26 mouse cellular contexts compared by ENCODE assay signal in genomic region chr17:78942579-78942978, GRCm38 (mm10). TPM values are rescaled to one million over a fixed set of nuclear protein-coding genes. Genes with fewer than 3 reads are reported as not detected.
DNase-seq lines count a peak whose midpoint lies in the region; ATAC-seq and TF ChIP-seq lines count a peak whose summit lies in the region.
"Had no signal": no experiment of that assay in that cellular context is flagged by ENCODE, and none has a peak within 500 bp of the region (broad histone marks: within the 10 kb centered on the region; RNA-seq: fewer than 3 reads in every experiment).

No protein-coding gene starts in this region.

- H3K4me1 ChIP-seq in kidney, adult 2 months (ENCODE audit: control insufficient read depth, insufficient read depth, low read length), result 0 out of 2 replicates have a peak, but pooled peaks cover 2% of the 10 kb centered on the region
- peaks cover 4% of the 10 kb centered on the region for H3K4me1 ChIP-seq in kidney, embryonic 16.5 days (ENCODE audit: insufficient read depth, low read length)

- peak; percentile 65; the same call in 1 of the 2 replicates for ATAC-seq in kidney, embryonic 16.5 days (ENCODE audit: low FRiP score, low TSS enrichment)
- ATAC-seq: CD4-positive, CD25-positive, alpha-beta regulatory T cell, adult 4 months; forebrain, embryonic 13.5 days; forebrain, embryonic 15.5 days; forebrain, postnatal 0 days had no signal

- peak; percentile 41 for DNase-seq in embryo, embryonic 10 days (ENCODE audit: low spot score)
- no peak for DNase-seq in embryo, embryonic 10.5 days (ENCODE audit: low spot score)
- peak; percentile 11 for DNase-seq in kidney, adult 2 months
- no peak for DNase-seq in kidney, adult 18-20 months
- DNase-seq in kidney, adult 11 months, result no peak
- DNase-seq in ZHBTc4 (ENCODE audit: low read depth, low spot score), result peak; percentile 9
- no peak for DNase-seq in gastrocnemius, postnatal 25 days
- DNase-seq: adrenal gland, adult 2 months; adrenal gland, postnatal 14 days; adrenal gland, postnatal 36 days; B cell, adult 2 months; cerebellum, adult 11-12 months; cerebellum, adult 2 months; cerebellum, adult 9-10 months; cerebellum, postnatal 10 days; cerebellum, postnatal 25 days; forebrain, postnatal 0 days had no signal

- no peak overlapping the region for H3K4me2 ChIP-seq in kidney, embryonic 16.5 days (replicated peaks; ENCODE audit: low read depth, low read length)
- H3K4me2 ChIP-seq: embryonic facial prominence, embryonic 12.5 days; forebrain, embryonic 13.5 days; forebrain, embryonic 15.5 days had no signal

- H3K27me3 ChIP-seq in kidney, adult 2 months (replicated peaks; ENCODE audit: control insufficient read depth, insufficient read depth, low read length), result no peaks in the 10 kb centered on the region
- H3K27me3 ChIP-seq in kidney, embryonic 16.5 days (ENCODE audit: insufficient read depth, low read length), result no peaks in the 10 kb centered on the region
- H3K27me3 ChIP-seq: CH12.LX; embryonic facial prominence, embryonic 12.5 days; forebrain, embryonic 13.5 days; forebrain, embryonic 15.5 days had no signal

- TF ChIP-seq CTCF in kidney, adult 2 months (conservative IDR thresholded peaks at IDR 0.05; ENCODE audit: insufficient read depth, insufficient read length, low read depth, low read length), result no peak

- H3K36me3 ChIP-seq in kidney, adult 2 months (ENCODE audit: control insufficient read depth, insufficient read depth, low read length), result peaks cover 2% of the 10 kb centered on the region; the same call in 1 of the 2 replicates
- H3K36me3 ChIP-seq in kidney, embryonic 16.5 days (ENCODE audit: insufficient read depth, low read length), result peaks cover 28% of the 10 kb centered on the region

- no peaks in the 10 kb centered on the region for H3K9me3 ChIP-seq in kidney, embryonic 16.5 days (ENCODE audit: low read length)
- H3K9me3 ChIP-seq: embryonic facial prominence, embryonic 10.5 days; embryonic facial prominence, embryonic 12.5 days; forebrain, embryonic 13.5 days; forebrain, embryonic 15.5 days had no signal

- 0 out of 2 replicates have a peak overlapping the region, but pooled peaks have one; percentile 3 for H3K27ac ChIP-seq in kidney, adult 2 months (ENCODE audit: insufficient read depth, low read depth, low read length)
- 0 out of 2 replicates have a peak overlapping the region, but pooled peaks have one; percentile 25 for H3K27ac ChIP-seq in kidney, embryonic 16.5 days (ENCODE audit: low read length)
- H3K27ac ChIP-seq: embryonic facial prominence, embryonic 10.5 days; embryonic facial prominence, embryonic 12.5 days; forebrain, embryonic 13.5 days; forebrain, embryonic 15.5 days had no signal

- no peak overlapping the region for H3K4me3 ChIP-seq in kidney, adult 2 months (ENCODE audit: insufficient read depth, low read depth, low read length)
- H3K4me3 ChIP-seq in kidney, embryonic 16.5 days (ENCODE audit: low read length), result no peak overlapping the region
- H3K4me3 ChIP-seq: embryonic facial prominence, embryonic 10.5 days; embryonic facial prominence, embryonic 12.5 days; forebrain, embryonic 13.5 days; forebrain, embryonic 15.5 days had no signal

- no peak overlapping the region for H3K9ac ChIP-seq in kidney, embryonic 16.5 days (replicated peaks; ENCODE audit: low read length)
- H3K9ac ChIP-seq: embryonic facial prominence, embryonic 12.5 days; forebrain, embryonic 13.5 days; forebrain, embryonic 15.5 days; forebrain, postnatal 0 days had no signal

- no peak for TF ChIP-seq POLR2A in kidney, adult 2 months (IDR thresholded peaks at IDR 0.05; ENCODE audit: low read depth, low read length)

- 37% methylated on average over 11 of the region's 11 CpGs for WGBS in kidney, adult 2 months
- 31% methylated on average over 11 of the region's 11 CpGs for WGBS in kidney, embryonic 16.5 days

RNA-seq across cellular contexts. Expression of gene Ndufaf7, which starts 5.6 kb away (rescaled TPM):
- 16.7 and 20.8 TPM in 2 replicates for polyA plus RNA-seq in kidney, adult 2 months (2012; rRNA removed)
- polyA plus RNA-seq in kidney, embryonic 16.5 days (2015; fragmentation: Nextera tagmentation; extraction: Ambion mirVana), result 64.4 and 66.3 TPM in 2 replicates
- total RNA-seq in gastrocnemius, postnatal 25 days (2021), result 10 to 100 TPM; 24.7 to 27.8 TPM

RNA-seq across cellular contexts. Expression of gene Cebpz, which starts 5.7 kb away (rescaled TPM):
- polyA plus RNA-seq in kidney, adult 2 months (2012; rRNA removed), result 3.1 and 6.8 TPM in 2 replicates
- polyA plus RNA-seq in kidney, embryonic 16.5 days (2015; fragmentation: Nextera tagmentation; extraction: Ambion mirVana), result 46.8 and 56.7 TPM in 2 replicates
- 10 to 100 TPM; 16.4 to 21.8 TPM for total RNA-seq in gastrocnemius, postnatal 25 days (2021)

RNA-seq across cellular contexts. Expression of gene Cebpzos, which starts 26.3 kb away (rescaled TPM):
- polyA plus RNA-seq in kidney, adult 2 months (2012; rRNA removed), result 17.9 and 26.7 TPM in 2 replicates
- polyA plus RNA-seq in kidney, embryonic 16.5 days (2015; fragmentation: Nextera tagmentation; extraction: Ambion mirVana), result 96.5 and 98.1 TPM in 2 replicates
- 10 to 100 TPM; 40.3 to 42.0 TPM for total RNA-seq in gastrocnemius, postnatal 25 days (2021)

RNA-seq across cellular contexts. Expression of gene Sult6b1, which starts 35.8 kb away (rescaled TPM):
- not detected in 2 replicates for polyA plus RNA-seq in kidney, adult 2 months (2012; rRNA removed)
- polyA plus RNA-seq in kidney, embryonic 16.5 days (2015; fragmentation: Nextera tagmentation; extraction: Ambion mirVana), result 0.23 TPM in 1 of 2 replicates, not detected in the other
- not detected for total RNA-seq in gastrocnemius, postnatal 25 days (2021)
- total RNA-seq: adrenal gland, postnatal 14 days; adrenal gland, postnatal 36 days; forebrain, postnatal 0 days; MEL had no signal
- polyA plus RNA-seq: adrenal gland, adult 2 months; forebrain, embryonic 11.5 days; forebrain, embryonic 15.5 days; forebrain, postnatal 0 days had no signal

Comparison
In these comparisons a context has a peak if more than half of its experiments do, and no peak if none do; other contexts are left out.
1. DNase-seq: peak in embryo, embryonic 10 days (single experiment), kidney, adult 2 months (single experiment) and ZHBTc4 (single experiment); none in embryo, embryonic 10.5 days (single experiment), kidney, adult 18-20 months (single experiment), kidney, adult 11 months (single experiment) and gastrocnemius, postnatal 25 days (single experiment).